Comparison of ENCODE assay signal across 9 mouse cellular contexts in the genomic region with DNA sequence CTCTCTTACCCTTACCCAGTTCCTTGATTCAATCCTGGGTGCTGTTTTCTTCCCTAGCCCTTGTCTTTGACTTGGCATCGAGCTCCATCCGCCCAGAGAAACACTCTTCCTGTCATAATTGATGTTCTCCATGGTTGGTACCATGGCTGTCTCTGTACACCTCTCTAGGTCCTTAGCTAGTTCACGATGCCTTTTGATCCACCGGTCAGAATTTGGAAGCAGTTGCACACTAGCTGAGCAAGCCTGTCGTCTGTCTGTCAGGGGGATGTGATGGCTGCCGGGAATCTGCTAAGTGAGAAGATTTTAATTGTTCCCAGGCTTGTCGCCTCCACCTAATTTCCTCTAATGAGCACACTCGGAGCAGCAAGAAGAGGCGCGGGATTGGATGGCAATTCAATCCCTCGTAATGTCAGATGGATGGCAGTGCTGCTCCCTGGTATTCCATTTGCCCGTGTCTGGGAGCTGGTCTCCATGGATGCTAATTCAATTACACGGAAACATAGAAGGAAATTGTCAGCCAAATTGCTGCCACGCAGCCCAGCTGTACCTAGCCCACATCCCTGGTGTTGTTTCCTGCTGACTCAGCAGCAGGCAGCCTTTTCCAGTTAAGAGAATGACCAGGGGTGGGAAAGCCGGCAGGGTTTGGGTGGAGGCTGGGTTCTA. TPM values are rescaled to one million over a fixed set of nuclear protein-coding genes. Genes with fewer than 3 reads are reported as not detected.
A peak's percentile ranks its signal among the peaks of the same experiment; 100 is the strongest.
DNase-seq lines count a peak whose midpoint lies in the region; ATAC-seq and TF ChIP-seq lines count a peak whose summit lies in the region.
"Had no signal": no experiment of that assay in that cellular context is flagged by ENCODE, and none has a peak within 500 bp of the region (broad histone marks: within the 10 kb centered on the region; RNA-seq: fewer than 3 reads in every experiment).

No protein-coding gene starts in this region.

- TF ChIP-seq CTCF in midbrain, postnatal 0 days (IDR thresholded peaks at IDR 0.05): peak; percentile 27; the same call in 1 of the 2 replicates
- no peak for TF ChIP-seq CTCF in lung, postnatal 0 days (IDR thresholded peaks at IDR 0.05)

- DNase-seq in adrenal gland, postnatal 14 days: peak; percentile 24
- DNase-seq in layer of hippocampus, adult 9-10 months (ENCODE audit: low spot score): peak; percentile 46
- DNase-seq in midbrain, postnatal 0 days (ENCODE audit: low spot score): peak; percentile 86
- no peak for DNase-seq in gastrocnemius, adult 8-10 months (ENCODE audit: low spot score in 2 of 2)
- no peak for DNase-seq in cerebellum, adult 8-10 months
- DNase-seq in lung, postnatal 0 days (ENCODE audit: low spot score): no peak
- DNase-seq in cerebellum, postnatal 36 days: no peak

- H3K4me2 ChIP-seq in embryonic facial prominence, embryonic 15.5 days (replicated peaks): 0 out of 2 replicates have a peak overlapping the region, but pooled peaks have one; percentile 21
- no peak overlapping the region for H3K4me2 ChIP-seq in midbrain, postnatal 0 days (ENCODE audit: low read depth, low read length, poor library complexity, severe bottlenecking)
- no peak overlapping the region for H3K4me2 ChIP-seq in lung, postnatal 0 days (replicated peaks; ENCODE audit: low read depth, low read length)

- no peaks in the 10 kb centered on the region for H3K9me3 ChIP-seq in embryonic facial prominence, embryonic 15.5 days (replicated peaks)
- peaks cover 2% of the 10 kb centered on the region; the same call in 1 of the 2 replicates for H3K9me3 ChIP-seq in midbrain, postnatal 0 days (ENCODE audit: low read length)
- no peaks in the 10 kb centered on the region for H3K9me3 ChIP-seq in lung, postnatal 0 days (ENCODE audit: low read length)

- TF ChIP-seq EP300 in lung, postnatal 0 days (IDR thresholded peaks at IDR 0.05): no peak

- peak; percentile 43; the same call in 1 of the 2 replicates for ATAC-seq in embryonic facial prominence, embryonic 15.5 days (ENCODE audit: insufficient number of reproducible peaks, low FRiP score, low TSS enrichment, low read depth)
- peak; percentile 34; the same call in 1 of the 2 replicates for ATAC-seq in midbrain, postnatal 0 days (ENCODE audit: low FRiP score)
- ATAC-seq in lung, postnatal 0 days: no peak

- WGBS in embryonic facial prominence, embryonic 15.5 days: 28% methylated on average over 15 of the region's 15 CpGs
- 15% methylated on average over 15 of the region's 15 CpGs for WGBS in midbrain, postnatal 0 days
- 65% methylated on average over 15 of the region's 15 CpGs for WGBS in lung, postnatal 0 days

- no peak overlapping the region for H3K9ac ChIP-seq in embryonic facial prominence, embryonic 15.5 days
- H3K9ac ChIP-seq in midbrain, postnatal 0 days (replicated peaks; ENCODE audit: low read length, poor library complexity, severe bottlenecking): no peak overlapping the region
- H3K9ac ChIP-seq in lung, postnatal 0 days (replicated peaks; ENCODE audit: low read depth): no peak overlapping the region

- H3K27me3 ChIP-seq in embryonic facial prominence, embryonic 15.5 days: peaks cover 5% of the 10 kb centered on the region
- H3K27me3 ChIP-seq in midbrain, postnatal 0 days (ENCODE audit: insufficient read depth, low read length): no peaks in the 10 kb centered on the region
- H3K27me3 ChIP-seq in lung, postnatal 0 days (replicated peaks; ENCODE audit: insufficient read depth, low read length): no peaks in the 10 kb centered on the region; the same call in 1 of the 2 replicates

- no peaks in the 10 kb centered on the region for H3K36me3 ChIP-seq in embryonic facial prominence, embryonic 15.5 days
- no peaks in the 10 kb centered on the region for H3K36me3 ChIP-seq in midbrain, postnatal 0 days (ENCODE audit: insufficient read depth, low read length)
- H3K36me3 ChIP-seq in lung, postnatal 0 days (ENCODE audit: insufficient read depth, low read length): no peaks in the 10 kb centered on the region

- H3K4me1 ChIP-seq in embryonic facial prominence, embryonic 15.5 days: peaks cover 12% of the 10 kb centered on the region
- 0 out of 2 replicates have a peak, but pooled peaks cover 5% of the 10 kb centered on the region for H3K4me1 ChIP-seq in midbrain, postnatal 0 days (ENCODE audit: insufficient read depth, low read length)
- H3K4me1 ChIP-seq in lung, postnatal 0 days (ENCODE audit: insufficient read depth, low read depth, low read length): no peaks in the 10 kb centered on the region

- H3K4me3 ChIP-seq in embryonic facial prominence, embryonic 15.5 days (replicated peaks): no peak overlapping the region
- no peak overlapping the region for H3K4me3 ChIP-seq in midbrain, postnatal 0 days (ENCODE audit: low read depth, low read length)
- no peak overlapping the region for H3K4me3 ChIP-seq in lung, postnatal 0 days (ENCODE audit: low read depth, low read length)
- H3K4me3 ChIP-seq: myocyte had no signal

- H3K27ac ChIP-seq in embryonic facial prominence, embryonic 15.5 days (replicated peaks): no peak overlapping the region
- H3K27ac ChIP-seq in midbrain, postnatal 0 days (ENCODE audit: low read depth, low read length): peak overlapping the region; percentile 34
- H3K27ac ChIP-seq in lung, postnatal 0 days (ENCODE audit: low read length): no peak overlapping the region

RNA-seq across cellular contexts. Expression of a gene that starts 33.7 kb away (rescaled TPM):
- not detected in 2 replicates for total RNA-seq in adrenal gland, postnatal 14 days (2021)
- polyA plus RNA-seq in embryonic facial prominence, embryonic 15.5 days (2015; fragmentation: Nextera tagmentation; extraction: Ambion mirVana): 1.8 and 3.7 TPM in 2 replicates
- 1.8 and 2.2 TPM in 2 replicates for total RNA-seq in midbrain, postnatal 0 days (2014; rRNA removed)
- polyA plus RNA-seq in midbrain, postnatal 0 days (2015; fragmentation: Nextera tagmentation; extraction: Ambion mirVana): 2.5 and 2.6 TPM in 2 replicates
- not detected for total RNA-seq in gastrocnemius, adult 8-10 months (2022)
- polyA plus RNA-seq in lung, postnatal 0 days (2015; fragmentation: Nextera tagmentation; extraction: Ambion mirVana): 1.3 and 1.5 TPM in 2 replicates

Comparison
In these comparisons a context has a peak if more than half of its experiments do, and no peak if none do; other contexts are left out.
1. DNase-seq: peak in adrenal gland, postnatal 14 days (single experiment), layer of hippocampus, adult 9-10 months (single experiment) and midbrain, postnatal 0 days (single experiment); none in gastrocnemius, adult 8-10 months (0 of 2), cerebellum, adult 8-10 months (single experiment), lung, postnatal 0 days (single experiment) and cerebellum, postnatal 36 days (0 of 2).